Mouse (Mus musculus) liver, embryonic 15.5 days (tissue): ENCODE measurements around the gene Gpalpp1. TPM values are rescaled to one million over a fixed set of nuclear protein-coding genes. Genes with fewer than 3 reads are reported as not detected.

Experiments used
- ATAC-seq: fragments of 200-750 bp; cut with Nextera tagmentation; 2 replicates; pipeline ENCODE4 v1.8.0; 2017; ENCODE audit warnings: moderate number of reproducible peaks, mild to moderate bottlenecking, moderate library complexity; ENCODE audit not compliant: insufficient read depth
- H3K27ac ChIP-seq: fragments of 300-500 bp; sonication (generic); replicated peaks from 2 replicates; pipeline ENCODE4 v1.5.1; 2015; ENCODE audit warnings: mild to moderate bottlenecking, inconsistent platforms
- H3K27me3 ChIP-seq: fragments of 300-500 bp; sonication (generic); 2 replicates; pipeline ENCODE4 v1.6.1; 2015; ENCODE audit warnings: mild to moderate bottlenecking, inconsistent platforms
- H3K36me3 ChIP-seq: fragments of 300-500 bp; sonication (generic); replicated peaks from 2 replicates; pipeline ENCODE4 v1.6.1; 2015; ENCODE audit warnings: moderate library complexity, mild to moderate bottlenecking, inconsistent platforms
- H3K4me1 ChIP-seq: fragments of 300-500 bp; sonication (generic); replicated peaks from 2 replicates; pipeline ENCODE4 v1.6.1; 2015; ENCODE audit warnings: inconsistent platforms
- H3K4me2 ChIP-seq: fragments of 300-500 bp; sonication (generic); 2 replicates; pipeline ENCODE4 v1.6.1; 2015; ENCODE audit warnings: moderate library complexity, mild to moderate bottlenecking, inconsistent platforms
- H3K4me3 ChIP-seq: fragments of 300-500 bp; sonication (generic); replicated peaks from 2 replicates; pipeline ENCODE4 v1.5.1; 2015; ENCODE audit warnings: mild to moderate bottlenecking, inconsistent platforms
- H3K9ac ChIP-seq: fragments of 300-500 bp; sonication (generic); 2 replicates; pipeline ENCODE4 v1.6.1; 2015; ENCODE audit warnings: moderate library complexity, mild to moderate bottlenecking, inconsistent platforms
- H3K9me3 ChIP-seq: fragments of 300-500 bp; sonication (generic); replicated peaks from 2 replicates; pipeline ENCODE4 v1.6.1; 2016; ENCODE audit warnings: inconsistent platforms
- WGBS: fragments of 180-500 bp; shearing (Covaris S2); methylation state at CpG from one replicate; pipeline ENCODE4 v1.1.7; 2015; ENCODE audit warnings: mixed read lengths; ENCODE audit not compliant: insufficient replicate concordance; 5-methylcytosine and 5-hydroxymethylcytosine counted together
- polyA plus RNA-seq: library from polyadenylated mRNA; unstranded; fragments of >200 nt; fragmentation: Nextera tagmentation; extraction: Ambion mirVana; gene quantifications from 2 replicates; pipeline ENCODE4 v1.2.1, GENCODE M21; 2015

Gene Gpalpp1
- polyA plus RNA-seq, 1 experiment from 2014 or later: 4.7 TPM

- H3K36me3 ChIP-seq: peaks cover 64% of the 10 kb centered on the region
Measured at GRCm38 (mm10) chr14:76099543-76099942, 11.0 kb downstream of the Gpalpp1 start.

GRCm38 (mm10) chr14:76097815-76098214 lies 12.7 kb downstream of the Gpalpp1 start:
- Histone ChIP-seq H3K27me3 (no peaks in the 10 kb centered on the region), H3K9me3 (no peaks in the 10 kb centered on the region), H3K36me3 (peaks cover 63% of the 10 kb centered on the region), H3K4me3 (no peak overlapping the region), H3K4me2 (no peak overlapping the region), H3K27ac (no peak overlapping the region), H3K9ac (no peak overlapping the region), H3K4me1 (no peaks in the 10 kb centered on the region)
- WGBS: 78% methylated on average over 5 of the region's 5 CpGs
- ATAC-seq: no peak

More at GRCm38 (mm10) chr14:76099543-76099942, 11.0 kb downstream of the Gpalpp1 start:
- Histone ChIP-seq H3K9ac (no peak overlapping the region), H3K4me2 (no peak overlapping the region), H3K27ac (no peak overlapping the region), H3K4me1 (no peaks in the 10 kb centered on the region), H3K4me3 (no peak overlapping the region), H3K27me3 (no peaks in the 10 kb centered on the region), H3K9me3 (no peaks in the 10 kb centered on the region)
- ATAC-seq: no peak
- WGBS: 85% methylated on average over 9 of the region's 9 CpGs

- Histone ChIP-seq H3K9ac (no peak overlapping the region), H3K4me2 (no peak overlapping the region), H3K36me3 (peaks cover 65% of the 10 kb centered on the region), H3K27ac (no peak overlapping the region), H3K27me3 (no peaks in the 10 kb centered on the region), H3K4me3 (no peak overlapping the region), H3K9me3 (no peaks in the 10 kb centered on the region), H3K4me1 (no peaks in the 10 kb centered on the region)
- 58% methylated on average over 7 of the region's 7 CpGs for WGBS
- ATAC-seq: no peak
Measured at GRCm38 (mm10) chr14:76097244-76097643, 13.3 kb downstream of the Gpalpp1 start.

- Histone ChIP-seq H3K27me3 (no peaks in the 10 kb centered on the region), H3K27ac (no peak overlapping the region), H3K4me3 (no peak overlapping the region), H3K36me3 (0 out of 2 replicates have a peak, but pooled peaks cover 3% of the 10 kb centered on the region), H3K9ac (no peak overlapping the region), H3K4me2 (no peak overlapping the region), H3K9me3 (no peaks in the 10 kb centered on the region), H3K4me1 (no peaks in the 10 kb centered on the region)
- ATAC-seq: no peak
- 57% methylated on average over 3 of the region's 3 CpGs for WGBS
Measured at GRCm38 (mm10) chr14:76084188-76084587, 26.4 kb downstream of the Gpalpp1 start.

- Histone ChIP-seq H3K9ac (no peak overlapping the region), H3K9me3 (no peaks in the 10 kb centered on the region), H3K27ac (no peak overlapping the region), H3K4me3 (no peak overlapping the region), H3K4me2 (no peak overlapping the region), H3K36me3 (no peaks in the 10 kb centered on the region), H3K27me3 (no peaks in the 10 kb centered on the region), H3K4me1 (no peaks in the 10 kb centered on the region)
- no peak for ATAC-seq
- WGBS: 62% methylated on average over 13 of the region's 13 CpGs
Measured at GRCm38 (mm10) chr14:76082086-76082636, 28.4 kb downstream of the Gpalpp1 start.

- WGBS: 60% methylated on average over 11 of the region's 11 CpGs
- H3K4me1 ChIP-seq: no peaks in the 10 kb centered on the region
- H3K36me3 ChIP-seq: no peaks in the 10 kb centered on the region
- H3K27ac ChIP-seq: no peak overlapping the region
- no peak for ATAC-seq
- H3K9me3 ChIP-seq: no peaks in the 10 kb centered on the region
- H3K9ac ChIP-seq: no peak overlapping the region
- H3K4me2 ChIP-seq: no peak overlapping the region
- H3K4me3 ChIP-seq: no peak overlapping the region
- H3K27me3 ChIP-seq: no peaks in the 10 kb centered on the region
Measured at GRCm38 (mm10) chr14:76081451-76081850, 29.1 kb downstream of the Gpalpp1 start.

GRCm38 (mm10) chr14:76077088-76077491 lies 33.5 kb downstream of the Gpalpp1 start:
- Histone ChIP-seq H3K27ac (no peak overlapping the region), H3K9ac (no peak overlapping the region), H3K4me3 (no peak overlapping the region), H3K9me3 (no peaks in the 10 kb centered on the region), H3K4me1 (no peaks in the 10 kb centered on the region), H3K4me2 (no peak overlapping the region), H3K36me3 (no peaks in the 10 kb centered on the region), H3K27me3 (no peaks in the 10 kb centered on the region)
- no peak for ATAC-seq
- WGBS: 36% methylated on average over 9 of the region's 9 CpGs

GRCm38 (mm10) chr14:76076602-76077001 lies 34.0 kb downstream of the Gpalpp1 start:
- Histone ChIP-seq H3K4me2 (no peak overlapping the region), H3K4me3 (no peak overlapping the region), H3K27me3 (no peaks in the 10 kb centered on the region), H3K27ac (no peak overlapping the region), H3K4me1 (no peaks in the 10 kb centered on the region), H3K9me3 (no peaks in the 10 kb centered on the region), H3K9ac (no peak overlapping the region), H3K36me3 (no peaks in the 10 kb centered on the region)
- WGBS: 45% methylated on average over 4 of the region's 4 CpGs
- ATAC-seq: no peak

- H3K9me3 ChIP-seq: no peaks in the 10 kb centered on the region
- ATAC-seq: no peak
- no peak overlapping the region for H3K4me2 ChIP-seq
- no peaks in the 10 kb centered on the region for H3K4me1 ChIP-seq
- 52% methylated on average over 4 of the region's 4 CpGs for WGBS
- H3K36me3 ChIP-seq: no peaks in the 10 kb centered on the region
- no peak overlapping the region for H3K4me3 ChIP-seq
- no peaks in the 10 kb centered on the region for H3K27me3 ChIP-seq
- no peak overlapping the region for H3K27ac ChIP-seq
- H3K9ac ChIP-seq: no peak overlapping the region
Measured at GRCm38 (mm10) chr14:76075721-76076120, 34.8 kb downstream of the Gpalpp1 start.

GRCm38 (mm10) chr14:76074206-76074605 lies 36.4 kb downstream of the Gpalpp1 start:
- WGBS: 44% methylated on average over 1 of the region's 1 CpGs
- no peak for ATAC-seq
- Histone ChIP-seq H3K4me3 (no peak overlapping the region), H3K9ac (no peak overlapping the region), H3K9me3 (no peaks in the 10 kb centered on the region), H3K4me2 (no peak overlapping the region), H3K27ac (no peak overlapping the region), H3K27me3 (no peaks in the 10 kb centered on the region), H3K4me1 (no peaks in the 10 kb centered on the region), H3K36me3 (no peaks in the 10 kb centered on the region)

- no peak for ATAC-seq
- Histone ChIP-seq H3K9me3 (no peaks in the 10 kb centered on the region), H3K4me3 (no peak overlapping the region), H3K4me1 (no peaks in the 10 kb centered on the region), H3K27me3 (no peaks in the 10 kb centered on the region), H3K36me3 (no peaks in the 10 kb centered on the region), H3K27ac (no peak overlapping the region), H3K9ac (no peak overlapping the region), H3K4me2 (no peak overlapping the region)
- WGBS: 49% methylated on average over 2 of the region's 2 CpGs
Measured at GRCm38 (mm10) chr14:76072626-76073025, 37.9 kb downstream of the Gpalpp1 start.

- Histone ChIP-seq H3K9ac (no peak overlapping the region), H3K27me3 (no peaks in the 10 kb centered on the region), H3K36me3 (no peaks in the 10 kb centered on the region), H3K27ac (no peak overlapping the region), H3K4me1 (no peaks in the 10 kb centered on the region), H3K4me2 (no peak overlapping the region), H3K4me3 (no peak overlapping the region), H3K9me3 (no peaks in the 10 kb centered on the region)
- ATAC-seq: no peak
- WGBS: 61% methylated on average over 4 of the region's 4 CpGs
Measured at GRCm38 (mm10) chr14:76069296-76069695, 41.3 kb downstream of the Gpalpp1 start.
